Mouse (Mus musculus) lung, embryonic 14.5 days (tissue): ENCODE data around the gene Rad23b. TPM values are rescaled to one million over a fixed set of nuclear protein-coding genes. Genes with fewer than 3 reads are reported as not detected.

Source experiments
- ATAC-seq: fragments of 200-750 bp; cut with Nextera tagmentation; 2 replicates; pipeline ENCODE4 v1.8.0; 2017; ENCODE audit warnings: mild to moderate bottlenecking, moderate TSS enrichment, moderate library complexity; ENCODE audit not compliant: insufficient read depth
- DNase-seq: peaks from one replicate; pipeline ENCODE4 v3.0.0-alpha.2; 2015
- H3K27ac ChIP-seq: fragments of 300-500 bp; sonication (generic); 2 replicates; pipeline ENCODE4 v1.5.1; 2014; ENCODE audit warnings: low read depth, mild to moderate bottlenecking, moderate library complexity
- H3K27me3 ChIP-seq: fragments of 300-500 bp; sonication (generic); 2 replicates; pipeline ENCODE4 v1.6.1; 2014; ENCODE audit warnings: low read length, control low read depth; ENCODE audit not compliant: insufficient read depth
- H3K36me3 ChIP-seq: fragments of 300-500 bp; sonication (generic); 2 replicates; pipeline ENCODE4 v1.6.1; 2014; ENCODE audit warnings: control low read depth; ENCODE audit not compliant: insufficient read depth
- H3K4me1 ChIP-seq: fragments of 300-500 bp; sonication (generic); 2 replicates; pipeline ENCODE4 v1.6.1; 2014; ENCODE audit warnings: antibody characterized with exemption, control low read depth; ENCODE audit not compliant: insufficient read depth
- H3K4me2 ChIP-seq: fragments of 300-500 bp; sonication (generic); 2 replicates; pipeline ENCODE4 v1.6.1; 2014; ENCODE audit warnings: mild to moderate bottlenecking
- H3K4me3 ChIP-seq: fragments of 300-500 bp; sonication (generic); 2 replicates; pipeline ENCODE4 v1.5.1; 2014; ENCODE audit warnings: low read depth, low read length
- H3K9ac ChIP-seq: fragments of 300-500 bp; sonication (generic); 2 replicates; pipeline ENCODE4 v1.6.1; 2014
- H3K9me3 ChIP-seq: fragments of 300-500 bp; sonication (generic); 2 replicates; pipeline ENCODE4 v1.6.1; 2016; ENCODE audit warnings: low read depth, low read length, control low read depth
- CTCF ChIP-seq: IDR thresholded peaks from 2 replicates; pipeline ENCODE4 v1.5.1; 2016; ENCODE audit warnings: antibody characterized with exemption, low read depth
- WGBS: fragments of 180-500 bp; shearing (Covaris S2); extraction: QIAGEN DNeasy Blood & Tissue Kit; methylation state at CpG from one replicate; pipeline ENCODE4 v1.1.7; 2014; 5-methylcytosine and 5-hydroxymethylcytosine counted together
- polyA plus RNA-seq: library from polyadenylated mRNA; unstranded; fragments of >200 nt; fragmentation: Nextera tagmentation; extraction: Ambion mirVana; gene quantifications from 2 replicates; pipeline ENCODE4 v1.2.1, GENCODE M21; 2014

The Rad23b gene
- polyA plus RNA-seq, 1 experiment from 2014 or later, result 70.7 TPM

DNA sequence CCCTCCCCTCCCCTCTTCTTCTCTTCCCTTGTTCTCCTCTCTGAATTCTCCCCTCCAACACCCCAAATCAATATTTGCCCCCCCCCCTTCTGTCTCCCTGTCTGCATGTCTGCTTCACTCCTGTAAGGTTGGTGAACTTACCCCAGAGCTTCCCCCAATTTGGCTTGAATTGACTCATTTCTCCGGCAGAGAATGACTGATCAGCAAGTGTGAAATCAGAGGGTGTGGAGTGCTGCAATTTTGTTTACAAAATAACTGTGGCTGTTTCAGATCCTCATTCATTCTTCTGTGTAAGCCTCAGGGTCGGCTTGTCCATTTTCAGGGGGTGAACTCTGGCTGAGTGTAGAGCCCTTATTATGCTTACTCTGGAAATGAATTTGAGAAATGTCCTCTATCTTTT, 36.9 kb downstream of the Rad23b start:
- 68% methylated on average over 2 of the region's 2 CpGs for WGBS
- Histone ChIP-seq H3K36me3 (peaks cover 70% of the 10 kb centered on the region), H3K4me3 (no peak overlapping the region), H3K27me3 (no peaks in the 10 kb centered on the region), H3K9me3 (no peaks in the 10 kb centered on the region), H3K4me2 (no peak overlapping the region), H3K27ac (no peak overlapping the region), H3K4me1 (no peaks in the 10 kb centered on the region), H3K9ac (no peak overlapping the region)
- ATAC-seq (no peak), DNase-seq (no peak)
- TF ChIP-seq CTCF, result no peak

DNA sequence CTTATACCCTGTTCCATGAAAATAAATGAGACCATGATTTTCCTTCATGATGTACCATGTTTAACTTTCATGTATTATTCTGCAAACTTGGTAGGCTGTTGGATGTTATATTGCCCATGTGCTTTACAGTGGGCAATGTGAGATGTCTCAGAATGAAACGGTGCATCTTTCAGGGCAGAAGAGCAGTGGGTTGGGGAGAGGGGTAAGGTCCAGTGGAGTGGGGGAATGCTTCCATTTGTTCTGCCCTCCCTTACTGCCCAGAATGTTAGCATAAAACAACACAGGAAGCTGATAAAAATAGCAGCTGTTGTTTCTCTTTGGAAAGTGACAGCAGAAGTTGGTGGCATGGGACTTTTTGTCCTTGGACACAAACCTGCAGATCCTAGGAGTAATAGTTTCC, 41.6 kb downstream of the Rad23b start:
- Histone ChIP-seq H3K4me3 (no peak overlapping the region), H3K27me3 (no peaks in the 10 kb centered on the region), H3K9me3 (no peaks in the 10 kb centered on the region), H3K36me3 (peaks cover 35% of the 10 kb centered on the region), H3K9ac (no peak overlapping the region), H3K4me1 (no peaks in the 10 kb centered on the region), H3K27ac (no peak overlapping the region), H3K4me2 (no peak overlapping the region)
- no peak for TF ChIP-seq CTCF
- no peak for DNase-seq
- ATAC-seq, result no peak
- WGBS, result 71% methylated on average over 1 of the region's 1 CpGs

DNA sequence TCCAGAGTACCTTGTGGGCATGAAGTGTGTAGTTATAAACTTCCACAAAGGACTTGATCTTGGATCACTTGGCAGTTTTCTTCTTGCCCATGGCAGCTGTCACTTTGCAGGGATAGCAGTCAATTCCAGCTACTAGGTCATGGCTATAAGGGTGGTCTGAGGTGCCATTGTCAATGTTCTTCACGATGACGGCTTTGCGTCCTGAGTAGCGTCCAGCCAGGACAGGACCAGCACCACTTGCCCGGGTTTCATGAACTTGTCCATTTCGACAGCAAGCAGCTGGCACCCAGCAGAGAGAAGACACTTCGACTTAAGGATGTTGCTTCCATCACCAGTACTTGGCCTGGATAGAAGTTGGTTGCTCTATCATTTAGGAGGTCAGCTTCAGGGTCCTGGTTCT, 42.6 kb downstream of the Rad23b start:
- no peak overlapping the region for H3K27ac ChIP-seq
- DNase-seq, result no peak
- H3K36me3 ChIP-seq, result peaks cover 27% of the 10 kb centered on the region
- no peaks in the 10 kb centered on the region for H3K4me1 ChIP-seq
- H3K4me3 ChIP-seq, result no peak overlapping the region
- WGBS, result 91% methylated on average over 7 of the region's 7 CpGs
- no peak for ATAC-seq
- H3K4me2 ChIP-seq, result no peak overlapping the region
- H3K9ac ChIP-seq, result no peak overlapping the region
- no peaks in the 10 kb centered on the region for H3K9me3 ChIP-seq
- no peaks in the 10 kb centered on the region for H3K27me3 ChIP-seq
- no peak for TF ChIP-seq CTCF

DNA sequence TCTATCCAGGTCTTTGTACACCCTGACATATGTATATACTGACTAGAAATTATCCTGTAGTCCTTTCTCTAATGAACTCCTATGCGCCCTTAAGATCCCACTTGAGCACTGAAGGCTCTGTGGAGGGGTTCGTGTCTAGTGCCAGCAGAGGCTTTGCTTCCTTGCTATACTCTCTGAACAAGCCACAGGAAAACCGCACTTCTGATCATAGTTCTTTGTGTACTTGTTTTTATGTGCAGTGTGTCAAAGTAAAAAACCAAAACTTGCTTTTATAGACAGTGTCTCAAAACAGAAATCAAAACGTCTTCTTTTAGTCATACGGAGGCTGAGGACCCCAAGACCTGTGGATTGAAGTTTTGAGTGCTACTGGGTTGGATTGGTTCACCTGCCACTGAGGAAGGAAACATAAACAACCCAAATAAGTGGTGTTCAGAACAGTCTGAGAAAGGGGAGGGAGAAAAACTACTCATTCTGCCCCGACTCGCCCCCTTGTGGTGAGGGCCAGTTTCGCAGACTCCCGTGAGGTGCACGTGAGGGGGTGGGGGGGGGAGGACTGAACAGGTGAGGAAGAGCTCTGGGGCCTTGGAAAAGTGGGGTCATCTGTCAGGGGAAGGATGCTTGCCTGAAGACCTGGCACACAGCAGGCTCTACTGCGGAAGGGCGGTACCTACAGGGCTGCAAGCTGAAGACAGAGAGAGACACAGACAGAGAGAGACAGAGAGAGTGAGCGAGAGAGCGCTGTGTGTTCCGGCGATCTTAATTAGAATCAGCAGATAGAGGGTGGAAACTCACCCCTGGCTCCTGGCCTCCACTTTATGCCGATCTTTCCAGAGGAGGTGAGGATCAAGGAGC, 48.3 kb downstream of the Rad23b start:
- no peaks in the 10 kb centered on the region for H3K36me3 ChIP-seq
- DNase-seq (no peak), ATAC-seq (0 out of 2 replicates have a peak, but pooled peaks have one; percentile 44)
- H3K4me1 ChIP-seq, result no peaks in the 10 kb centered on the region
- H3K9ac ChIP-seq, result no peak overlapping the region
- 35% methylated on average over 17 of the region's 17 CpGs for WGBS
- no peaks in the 10 kb centered on the region for H3K27me3 ChIP-seq
- no peak overlapping the region for H3K27ac ChIP-seq
- H3K4me2 ChIP-seq, result peak overlapping the region; percentile 8; the same call in 1 of the 2 replicates
- H3K4me3 ChIP-seq, result no peak overlapping the region
- no peaks in the 10 kb centered on the region for H3K9me3 ChIP-seq
- TF ChIP-seq CTCF, result peak; percentile 71

DNA sequence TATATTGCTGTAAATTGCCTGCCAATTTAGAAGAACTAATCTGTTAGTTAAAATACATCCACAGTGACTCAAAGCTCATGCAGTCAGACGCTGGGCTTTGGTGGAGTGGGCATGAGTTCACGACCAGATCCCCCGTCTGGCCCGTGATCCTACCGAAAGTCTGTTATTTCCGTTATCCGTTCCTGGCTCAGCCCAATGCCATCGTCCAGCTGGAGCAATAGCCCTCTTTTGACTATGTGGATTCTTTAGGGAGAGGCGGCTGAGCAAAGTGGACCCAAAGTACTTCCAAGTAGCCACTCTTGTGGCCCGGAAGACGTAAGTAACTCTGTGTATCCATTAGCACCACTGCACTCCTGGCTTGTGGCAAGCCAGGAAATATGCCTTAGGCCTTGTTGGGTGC, 49.1 kb downstream of the Rad23b start:
- no peak overlapping the region for H3K27ac ChIP-seq
- DNase-seq (no peak), ATAC-seq (no peak)
- no peak overlapping the region for H3K4me2 ChIP-seq
- no peak overlapping the region for H3K4me3 ChIP-seq
- H3K4me1 ChIP-seq, result no peaks in the 10 kb centered on the region
- no peaks in the 10 kb centered on the region for H3K36me3 ChIP-seq
- H3K9me3 ChIP-seq, result no peaks in the 10 kb centered on the region
- WGBS, result 70% methylated on average over 11 of the region's 11 CpGs
- no peaks in the 10 kb centered on the region for H3K27me3 ChIP-seq
- TF ChIP-seq CTCF, result no peak
- no peak overlapping the region for H3K9ac ChIP-seq

DNA sequence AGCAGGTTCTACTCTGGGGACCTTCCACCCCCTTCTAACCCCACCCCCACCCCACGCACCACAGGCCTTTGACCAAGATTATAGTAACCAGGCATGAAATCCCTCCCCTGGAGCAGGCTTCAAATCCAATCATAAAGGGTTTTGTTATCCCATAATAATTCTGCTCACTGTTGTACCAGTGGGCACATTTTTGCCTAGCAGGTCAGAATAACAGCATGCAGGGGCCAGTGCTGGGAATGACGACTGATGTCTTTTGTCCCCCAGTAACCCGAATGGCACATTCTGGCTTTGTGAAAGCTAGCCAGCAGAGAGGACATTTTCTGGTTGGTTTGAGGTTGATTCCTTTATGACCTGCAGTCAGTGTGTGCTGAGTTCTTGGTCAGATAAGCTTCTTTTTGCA, 55.5 kb downstream of the Rad23b start:
- no peak overlapping the region for H3K27ac ChIP-seq
- 70% methylated on average over 3 of the region's 3 CpGs for WGBS

DNA sequence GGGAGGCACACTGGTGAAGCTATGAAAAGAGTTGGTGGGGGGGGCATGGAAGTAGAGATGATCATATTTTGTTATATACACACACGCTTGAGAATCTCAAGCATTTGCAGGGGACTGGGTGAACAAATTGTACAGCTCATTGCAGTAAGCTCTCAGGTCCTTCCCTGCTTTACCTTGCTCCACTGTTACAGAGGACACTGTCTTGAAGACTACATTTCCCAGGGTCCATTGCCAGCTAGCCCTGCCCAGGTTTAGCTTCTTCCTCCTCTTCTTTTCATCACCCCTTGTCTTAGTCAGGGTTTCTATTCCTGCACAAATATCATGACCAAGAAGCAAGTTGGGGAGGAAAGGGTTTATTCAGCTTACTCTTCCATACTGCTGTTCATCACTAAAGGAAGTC, 56.7 kb downstream of the Rad23b start:
- Histone ChIP-seq H3K27ac (no peak overlapping the region), H3K36me3 (no peaks in the 10 kb centered on the region), H3K4me2 (no peak overlapping the region), H3K9me3 (no peaks in the 10 kb centered on the region), H3K9ac (no peak overlapping the region), H3K4me3 (no peak overlapping the region), H3K27me3 (no peaks in the 10 kb centered on the region), H3K4me1 (no peaks in the 10 kb centered on the region)
- ATAC-seq (no peak), DNase-seq (no peak)
- 95% methylated on average over 1 of the region's 1 CpGs for WGBS
- TF ChIP-seq CTCF, result no peak

More for the DNA sequence above, 55.5 kb downstream of the Rad23b start:
- no peak for TF ChIP-seq CTCF
- no peak overlapping the region for H3K9ac ChIP-seq
- no peaks in the 10 kb centered on the region for H3K36me3 ChIP-seq
- H3K27me3 ChIP-seq, result no peaks in the 10 kb centered on the region
- ATAC-seq (no peak), DNase-seq (no peak)
- no peak overlapping the region for H3K4me3 ChIP-seq
- no peaks in the 10 kb centered on the region for H3K9me3 ChIP-seq
- no peaks in the 10 kb centered on the region for H3K4me1 ChIP-seq
- H3K4me2 ChIP-seq, result no peak overlapping the region
